Mouse (Mus musculus) liver, embryonic 12.5 days (tissue): Measurements from ENCODE around the gene 9230112D13Rik. TPM values are rescaled to one million over a fixed set of nuclear protein-coding genes. Genes with fewer than 3 reads are reported as not detected.

Source experiments
- ATAC-seq: fragments of 200-750 bp; cut with Nextera tagmentation; 2 replicates; pipeline ENCODE4 v1.8.0; 2017; ENCODE audit warnings: moderate number of reproducible peaks, mild to moderate bottlenecking, moderate library complexity
- H3K27ac ChIP-seq: fragments of 300-500 bp; sonication (generic); 2 replicates; pipeline ENCODE4 v1.5.1; 2016; ENCODE audit warnings: mild to moderate bottlenecking
- H3K27me3 ChIP-seq: fragments of 300-500 bp; sonication (generic); replicated peaks from 2 replicates; pipeline ENCODE4 v1.6.1; 2016; ENCODE audit warnings: mild to moderate bottlenecking, moderate library complexity
- H3K36me3 ChIP-seq: fragments of 300-500 bp; sonication (generic); 2 replicates; pipeline ENCODE4 v1.6.1; 2016; ENCODE audit warnings: mild to moderate bottlenecking, moderate library complexity
- H3K4me1 ChIP-seq: fragments of 300-500 bp; sonication (generic); 2 replicates; pipeline ENCODE4 v1.6.1; 2016
- H3K4me2 ChIP-seq: fragments of 300-500 bp; sonication (generic); 2 replicates; pipeline ENCODE4 v1.6.1; 2016; ENCODE audit warnings: mild to moderate bottlenecking, moderate library complexity
- H3K4me3 ChIP-seq: fragments of 300-500 bp; sonication (generic); 2 replicates; pipeline ENCODE4 v1.5.1; 2016; ENCODE audit warnings: mild to moderate bottlenecking, moderate library complexity
- H3K9ac ChIP-seq: fragments of 300-500 bp; sonication (generic); 2 replicates; pipeline ENCODE4 v1.6.1; 2016; ENCODE audit warnings: mild to moderate bottlenecking, moderate library complexity
- H3K9me3 ChIP-seq: fragments of 300-500 bp; sonication (generic); replicated peaks from 2 replicates; pipeline ENCODE4 v1.6.1; 2016; ENCODE audit warnings: mild to moderate bottlenecking, moderate library complexity
- WGBS: fragments of 180-500 bp; shearing (Covaris S2); methylation state at CpG from one replicate; pipeline ENCODE4 v1.1.7; 2016; ENCODE audit not compliant: insufficient replicate concordance; 5-methylcytosine and 5-hydroxymethylcytosine counted together
- polyA plus RNA-seq: library from polyadenylated mRNA; unstranded; fragments of >200 nt; fragmentation: Nextera tagmentation; extraction: Ambion mirVana; gene quantifications from 2 replicates; pipeline ENCODE4 v1.2.1, GENCODE M21; 2016

The 9230112D13Rik gene
- polyA plus RNA-seq, 1 experiment from 2014 or later, result not detected

DNA sequence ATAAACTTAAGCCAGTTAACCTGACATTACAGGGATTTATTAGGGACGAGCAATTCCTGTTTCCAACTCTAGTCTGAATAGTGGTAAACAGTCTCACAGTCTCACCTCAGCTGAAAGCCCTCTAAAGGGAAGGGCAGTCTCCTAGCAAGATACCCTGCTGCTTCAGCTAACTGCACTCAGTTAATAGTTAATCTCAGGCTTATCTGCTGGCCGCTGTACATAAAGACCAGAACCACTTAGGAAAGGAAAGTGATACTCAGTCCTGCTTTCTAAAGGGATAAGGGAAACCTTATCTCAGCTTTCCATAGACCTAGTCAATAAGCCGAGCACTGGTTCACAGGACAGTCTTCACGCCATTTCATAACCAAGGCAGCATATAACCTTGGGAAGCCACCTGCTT lies 13.3 kb upstream of the 9230112D13Rik start:
- no peak overlapping the region for H3K27ac ChIP-seq

DNA sequence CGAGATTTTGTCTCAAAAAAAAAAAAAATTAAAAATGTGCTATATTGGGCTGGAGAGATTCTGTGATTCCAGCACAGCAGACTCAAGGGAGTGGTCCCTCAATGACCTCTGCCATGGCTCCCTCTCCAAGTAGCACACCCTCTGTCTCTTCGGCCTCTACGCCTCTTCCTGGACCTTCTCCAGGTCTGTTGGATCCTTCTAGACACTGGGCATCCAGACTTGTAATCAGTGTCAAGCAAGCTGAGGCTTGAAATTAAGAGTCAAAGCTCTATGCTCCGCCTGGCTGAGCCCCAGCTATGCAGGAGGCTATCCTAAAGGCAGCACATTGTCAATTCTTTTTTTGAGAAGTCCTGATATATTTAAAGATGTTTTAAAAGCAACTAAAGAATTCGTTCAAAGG lies 10.9 kb upstream of the 9230112D13Rik start:
- H3K27ac ChIP-seq, result no peak overlapping the region
- H3K4me2 ChIP-seq, result no peak overlapping the region
- 60% methylated on average over 5 of the region's 5 CpGs for WGBS
- H3K9ac ChIP-seq, result no peak overlapping the region
- no peaks in the 10 kb centered on the region for H3K9me3 ChIP-seq
- ATAC-seq, result no peak
- H3K4me3 ChIP-seq, result no peak overlapping the region
- no peaks in the 10 kb centered on the region for H3K36me3 ChIP-seq
- H3K27me3 ChIP-seq, result peaks cover 8% of the 10 kb centered on the region
- H3K4me1 ChIP-seq, result no peaks in the 10 kb centered on the region

More for the DNA sequence above, 13.3 kb upstream of the 9230112D13Rik start:
- 41% methylated on average over 4 of the region's 4 CpGs for WGBS
- Histone ChIP-seq H3K9ac (no peak overlapping the region), H3K4me2 (0 out of 2 replicates have a peak overlapping the region, but pooled peaks have one; percentile 10), H3K4me1 (peaks cover 3% of the 10 kb centered on the region; the same call in 1 of the 2 replicates), H3K27me3 (peaks cover 12% of the 10 kb centered on the region), H3K4me3 (no peak overlapping the region), H3K36me3 (no peaks in the 10 kb centered on the region), H3K9me3 (no peaks in the 10 kb centered on the region)
- ATAC-seq, result peak; percentile 35; the same call in 1 of the 2 replicates

DNA sequence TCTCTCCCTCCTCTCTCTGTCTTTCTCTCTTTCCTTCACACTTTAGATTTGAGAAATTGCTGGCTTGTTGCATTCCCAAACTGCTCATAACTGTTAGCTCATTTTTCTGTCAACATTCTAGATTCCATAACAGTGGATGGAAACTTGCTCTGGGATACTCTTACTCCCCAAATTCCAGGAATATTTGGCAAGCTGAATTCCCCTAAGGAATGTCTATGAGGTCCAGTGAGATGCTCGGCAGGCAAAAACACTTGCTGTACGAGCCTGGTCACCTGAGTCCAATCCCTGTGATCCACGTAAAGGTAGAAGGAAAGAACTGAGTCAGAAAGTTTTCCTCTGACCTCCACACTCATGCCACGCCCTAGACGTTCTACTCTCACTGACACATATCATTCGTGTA lies 9.9 kb upstream of the 9230112D13Rik start:
- no peak overlapping the region for H3K27ac ChIP-seq
- H3K4me1 ChIP-seq, result no peaks in the 10 kb centered on the region
- no peak overlapping the region for H3K4me3 ChIP-seq
- H3K27me3 ChIP-seq, result peaks cover 13% of the 10 kb centered on the region
- ATAC-seq, result no peak
- H3K9ac ChIP-seq, result no peak overlapping the region
- WGBS, result 63% methylated on average over 6 of the region's 6 CpGs
- no peak overlapping the region for H3K4me2 ChIP-seq
- H3K9me3 ChIP-seq, result no peaks in the 10 kb centered on the region
- H3K36me3 ChIP-seq, result no peaks in the 10 kb centered on the region

DNA sequence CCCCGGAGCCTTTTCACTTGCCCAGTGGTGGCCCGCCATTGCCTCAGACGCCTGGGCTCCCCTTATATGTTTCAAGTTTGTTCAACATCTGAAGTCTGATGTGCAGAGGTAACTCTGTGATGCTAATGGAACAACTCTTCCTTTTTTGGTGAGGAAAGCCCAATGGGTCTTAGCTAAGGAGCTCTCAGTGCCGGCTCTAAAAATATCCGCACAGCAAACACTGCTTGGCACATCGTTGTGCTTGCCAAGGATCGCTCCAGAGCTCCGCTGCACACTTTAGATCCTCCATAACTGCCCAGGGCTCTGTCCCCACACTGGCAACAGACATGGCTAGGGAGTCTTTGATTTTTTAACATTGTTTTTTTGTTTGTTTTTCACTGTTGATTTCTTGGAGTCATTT lies 6.2 kb upstream of the 9230112D13Rik start:
- no peaks in the 10 kb centered on the region for H3K36me3 ChIP-seq
- 68% methylated on average over 8 of the region's 8 CpGs for WGBS

DNA sequence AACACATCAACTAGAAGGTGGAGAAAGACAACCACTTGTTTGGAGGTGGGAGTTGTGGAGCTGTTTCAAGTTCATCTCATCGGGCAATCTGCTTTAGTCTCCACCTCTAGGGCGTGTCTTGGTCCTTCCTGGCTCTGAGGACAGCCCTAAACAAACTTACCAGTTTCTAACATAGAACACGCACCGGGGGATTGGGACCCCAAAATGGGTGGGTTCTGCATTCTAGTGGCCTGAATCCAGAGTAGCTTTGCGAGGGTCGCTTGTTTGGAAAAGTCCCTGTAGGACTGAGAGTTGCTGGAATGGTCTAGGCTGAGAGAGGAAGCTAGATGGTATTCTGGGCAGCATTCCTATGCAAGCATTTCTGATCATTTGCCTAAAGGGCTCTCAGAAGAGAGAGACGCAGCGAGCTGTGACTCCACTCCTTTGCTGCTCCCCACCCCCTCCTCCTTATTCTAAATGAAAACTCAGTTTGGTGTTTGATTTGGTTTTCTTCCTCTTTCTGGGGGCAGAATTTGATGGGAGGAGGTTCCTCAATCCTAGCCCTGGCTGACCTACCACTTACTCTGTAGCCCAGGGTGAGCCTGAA lies 4.5 kb downstream of the 9230112D13Rik start:
- Histone ChIP-seq H3K27ac (no peak overlapping the region), H3K36me3 (no peaks in the 10 kb centered on the region), H3K27me3 (peaks cover 10% of the 10 kb centered on the region), H3K4me3 (no peak overlapping the region), H3K9ac (no peak overlapping the region), H3K9me3 (no peaks in the 10 kb centered on the region), H3K4me2 (no peak overlapping the region), H3K4me1 (no peaks in the 10 kb centered on the region)
- ATAC-seq, result no peak
- 51% methylated on average over 8 of the region's 8 CpGs for WGBS

More for the DNA sequence above, 6.2 kb upstream of the 9230112D13Rik start:
- Histone ChIP-seq H3K9ac (no peak overlapping the region), H3K27me3 (peaks cover 13% of the 10 kb centered on the region), H3K4me3 (no peak overlapping the region), H3K27ac (no peak overlapping the region), H3K4me2 (no peak overlapping the region), H3K4me1 (no peaks in the 10 kb centered on the region), H3K9me3 (no peaks in the 10 kb centered on the region)
- ATAC-seq, result no peak

DNA sequence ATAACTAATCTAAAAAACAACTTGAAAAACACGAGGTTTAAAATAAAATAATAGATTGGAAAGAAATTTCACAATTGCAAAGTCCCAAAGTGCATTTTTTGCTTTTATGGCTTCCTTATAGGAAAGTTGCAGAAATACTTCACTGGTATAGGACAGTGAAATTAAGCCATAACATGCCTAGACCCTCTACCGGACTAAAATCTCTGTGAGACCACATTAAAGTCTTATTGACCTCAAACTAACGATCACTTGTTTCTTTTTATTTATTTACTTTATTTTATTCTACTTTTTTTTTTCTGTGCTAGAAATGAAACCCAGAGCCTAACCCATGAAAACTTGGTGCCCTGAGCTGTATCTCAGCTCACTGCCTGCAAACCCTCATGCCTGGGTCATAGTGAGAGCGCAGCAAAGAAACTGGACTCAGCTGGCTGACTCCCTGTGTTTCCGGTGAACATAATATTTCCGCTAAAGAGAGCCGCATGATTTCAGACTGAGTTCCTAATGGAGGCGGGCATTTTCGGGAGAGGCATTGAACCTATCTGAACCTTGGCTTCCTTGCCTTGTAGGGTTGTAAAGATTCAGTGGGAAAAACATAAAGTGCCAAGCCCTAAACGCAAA lies 5.5 kb downstream of the 9230112D13Rik start:
- no peak overlapping the region for H3K9ac ChIP-seq
- peaks cover 10% of the 10 kb centered on the region for H3K27me3 ChIP-seq
- no peak for ATAC-seq
- H3K9me3 ChIP-seq, result no peaks in the 10 kb centered on the region
- no peak overlapping the region for H3K27ac ChIP-seq
- no peak overlapping the region for H3K4me2 ChIP-seq
- 76% methylated on average over 10 of the region's 10 CpGs for WGBS
- H3K4me3 ChIP-seq, result no peak overlapping the region
- no peaks in the 10 kb centered on the region for H3K4me1 ChIP-seq
- H3K36me3 ChIP-seq, result no peaks in the 10 kb centered on the region

DNA sequence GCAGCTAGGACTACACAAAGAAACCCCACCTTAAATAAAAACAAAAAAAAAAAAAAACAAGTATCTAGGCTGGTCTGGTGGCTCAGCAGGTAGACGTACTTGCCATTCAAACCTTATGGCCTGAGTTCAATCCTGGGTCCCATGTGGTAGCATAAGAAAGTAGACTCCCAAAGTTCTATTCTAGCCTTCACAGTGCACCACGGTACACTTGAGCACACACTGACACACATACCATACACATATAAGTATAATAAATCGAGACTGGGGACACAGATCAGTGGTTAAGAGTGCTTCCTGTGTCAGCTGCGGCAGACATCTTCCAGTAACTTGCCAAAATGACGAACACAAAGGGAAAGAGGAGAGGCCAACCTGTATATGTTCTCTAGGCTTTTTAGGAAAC lies 6.7 kb downstream of the 9230112D13Rik start:
- no peak for ATAC-seq

DNA sequence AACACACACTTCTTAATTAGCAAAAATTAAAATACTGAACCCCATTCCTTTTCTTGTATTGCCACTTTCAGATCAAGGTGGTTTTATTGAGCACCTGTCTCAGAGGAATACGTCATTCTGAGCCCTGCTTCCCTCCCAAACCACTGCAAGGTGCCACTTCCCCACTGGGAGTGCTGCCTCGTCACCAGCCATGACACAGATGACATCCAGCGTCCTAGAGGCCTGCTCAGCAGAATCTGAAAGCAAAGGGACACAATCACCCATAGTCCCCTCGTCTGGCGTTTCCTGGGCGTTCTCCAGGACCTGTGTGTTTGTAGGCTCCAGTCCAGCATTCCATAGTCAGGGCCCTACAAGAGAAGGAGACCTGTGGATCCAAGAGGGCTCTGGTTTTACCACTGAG lies 8.5 kb downstream of the 9230112D13Rik start:
- no peaks in the 10 kb centered on the region for H3K9me3 ChIP-seq
- H3K4me2 ChIP-seq, result no peak overlapping the region
- no peak overlapping the region for H3K4me3 ChIP-seq
- 39% methylated on average over 6 of the region's 6 CpGs for WGBS
- H3K27ac ChIP-seq, result no peak overlapping the region
- H3K36me3 ChIP-seq, result no peaks in the 10 kb centered on the region
- peaks cover 14% of the 10 kb centered on the region for H3K27me3 ChIP-seq
- H3K9ac ChIP-seq, result no peak overlapping the region
- no peak for ATAC-seq
- H3K4me1 ChIP-seq, result peaks cover 6% of the 10 kb centered on the region

More for the DNA sequence above, 6.7 kb downstream of the 9230112D13Rik start:
- H3K36me3 ChIP-seq, result no peaks in the 10 kb centered on the region
- H3K27ac ChIP-seq, result no peak overlapping the region
- H3K9ac ChIP-seq, result no peak overlapping the region
- H3K4me1 ChIP-seq, result no peaks in the 10 kb centered on the region
- H3K9me3 ChIP-seq, result no peaks in the 10 kb centered on the region
- peaks cover 10% of the 10 kb centered on the region for H3K27me3 ChIP-seq
- H3K4me3 ChIP-seq, result no peak overlapping the region
- WGBS, result 54% methylated on average over 5 of the region's 5 CpGs
- no peak overlapping the region for H3K4me2 ChIP-seq

DNA sequence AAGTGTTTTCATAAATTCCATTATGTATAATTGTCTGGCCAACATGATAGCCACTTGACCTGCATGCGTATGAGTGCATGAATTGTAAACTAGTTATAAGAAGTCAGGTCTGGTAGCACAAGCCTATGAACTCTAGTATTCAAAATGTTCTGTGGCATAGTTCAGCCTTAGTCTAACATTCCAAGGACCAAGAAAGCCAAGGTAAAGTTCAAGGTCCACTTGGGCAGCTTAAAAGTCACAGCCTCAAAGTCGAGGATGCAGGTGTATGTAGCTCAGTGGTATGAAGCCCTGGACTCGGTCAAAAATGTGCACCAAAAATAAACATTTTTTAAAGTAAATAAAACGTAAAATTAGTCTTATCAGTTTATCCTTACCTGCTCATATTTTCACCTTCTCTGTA lies 10.0 kb downstream of the 9230112D13Rik start:
- Histone ChIP-seq H3K27ac (no peak overlapping the region), H3K4me3 (no peak overlapping the region), H3K9ac (no peak overlapping the region), H3K4me2 (no peak overlapping the region), H3K27me3 (peaks cover 10% of the 10 kb centered on the region), H3K4me1 (peaks cover 21% of the 10 kb centered on the region), H3K36me3 (no peaks in the 10 kb centered on the region), H3K9me3 (no peaks in the 10 kb centered on the region)
- 60% methylated on average over 4 of the region's 4 CpGs for WGBS
- ATAC-seq, result no peak

DNA sequence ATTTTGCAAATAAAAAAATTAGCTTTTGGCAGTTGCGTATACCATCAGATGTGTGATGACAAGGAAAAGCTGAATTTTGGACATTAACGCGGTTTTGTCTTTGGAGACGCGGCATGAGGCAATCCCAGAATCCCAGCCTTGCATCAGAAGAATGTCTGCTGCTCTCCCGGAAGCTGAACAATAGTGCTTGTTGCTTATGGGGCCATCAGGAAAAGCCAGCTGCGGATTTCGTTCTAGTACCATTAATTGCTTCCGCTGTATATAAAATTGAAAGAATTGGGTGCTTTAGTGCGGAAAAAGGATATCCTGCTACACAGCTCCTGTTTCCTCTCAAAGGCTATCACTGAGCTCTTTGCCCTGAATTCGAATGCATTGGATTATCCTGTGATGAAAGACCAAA lies 10.7 kb downstream of the 9230112D13Rik start:
- Histone ChIP-seq H3K9ac (no peak overlapping the region), H3K4me3 (no peak overlapping the region), H3K4me1 (peaks cover 26% of the 10 kb centered on the region), H3K9me3 (no peaks in the 10 kb centered on the region), H3K36me3 (no peaks in the 10 kb centered on the region), H3K27ac (no peak overlapping the region), H3K4me2 (no peak overlapping the region), H3K27me3 (peaks cover 10% of the 10 kb centered on the region)
- WGBS, result 53% methylated on average over 11 of the region's 11 CpGs
- no peak for ATAC-seq

DNA sequence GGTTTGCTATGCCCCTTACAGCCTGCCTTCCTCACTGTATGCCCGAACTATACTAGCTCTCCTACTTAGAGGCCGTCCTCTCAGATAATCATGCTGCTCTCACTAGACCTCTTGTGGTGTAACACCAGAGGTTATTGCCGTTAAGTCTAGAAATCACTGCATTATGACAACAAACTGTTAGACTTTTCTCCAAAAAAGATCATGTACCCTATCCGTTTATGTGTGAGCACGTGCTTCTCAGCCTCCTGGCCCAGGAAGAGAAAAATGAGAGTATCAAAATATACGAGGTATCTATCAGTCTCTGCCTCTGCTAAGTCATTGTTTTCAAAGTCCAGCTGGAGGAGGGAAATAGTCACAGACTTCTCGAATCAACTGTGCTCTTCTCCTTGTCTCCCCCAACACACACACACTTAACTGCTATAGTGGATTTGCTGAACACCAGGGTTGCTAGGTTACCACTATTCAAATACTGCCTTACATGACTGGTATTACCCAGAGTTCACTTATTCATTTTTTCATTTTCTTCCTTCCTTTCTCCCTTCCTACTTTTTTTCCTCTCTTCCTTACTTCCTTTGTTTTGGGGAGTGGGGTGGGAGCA lies 13.7 kb downstream of the 9230112D13Rik start:
- Histone ChIP-seq H3K4me2 (peak overlapping the region; percentile 26), H3K27me3 (peaks cover 29% of the 10 kb centered on the region), H3K36me3 (no peaks in the 10 kb centered on the region), H3K4me1 (peaks cover 33% of the 10 kb centered on the region), H3K27ac (no peak overlapping the region), H3K4me3 (no peak overlapping the region), H3K9me3 (no peaks in the 10 kb centered on the region), H3K9ac (peak overlapping the region; percentile 27; the same call in 1 of the 2 replicates)
- 0 out of 2 replicates have a peak, but pooled peaks have one; percentile 35 for ATAC-seq
- 27% methylated on average over 7 of the region's 7 CpGs for WGBS

DNA sequence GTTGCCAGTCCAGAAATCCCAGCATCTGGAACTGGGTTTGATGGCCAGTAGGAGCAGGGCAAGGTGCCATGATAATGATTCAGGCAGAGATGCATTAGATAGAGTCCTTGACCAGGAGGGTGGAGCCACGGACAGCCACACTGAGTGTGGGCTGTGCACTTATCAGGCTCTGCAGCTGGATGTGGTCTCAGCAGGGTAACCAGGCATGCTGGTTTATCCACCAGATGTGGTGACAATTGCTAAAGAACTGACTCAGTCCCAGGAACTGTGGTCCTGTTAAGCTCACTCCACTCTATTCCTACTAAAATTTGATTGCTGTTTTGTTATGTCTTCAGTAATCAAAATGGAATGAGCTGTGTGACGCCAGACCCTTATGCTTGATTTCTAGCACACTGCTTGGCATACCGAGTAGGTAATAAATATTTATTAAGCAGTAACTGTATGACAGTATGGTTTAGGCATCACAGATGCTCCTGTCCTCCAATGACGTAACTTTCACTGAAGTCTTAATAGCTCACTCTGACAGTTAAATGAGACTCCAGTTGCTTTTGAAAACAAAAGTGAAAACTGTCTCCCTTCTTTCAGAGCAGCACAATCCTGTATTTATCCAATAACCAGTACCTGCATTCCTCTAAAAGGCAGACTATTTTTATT lies 14.3 kb downstream of the 9230112D13Rik start:
- WGBS, result 26% methylated on average over 4 of the region's 4 CpGs
- Histone ChIP-seq H3K27ac (no peak overlapping the region), H3K27me3 (peaks cover 34% of the 10 kb centered on the region), H3K4me2 (peak overlapping the region; percentile 26), H3K36me3 (no peaks in the 10 kb centered on the region), H3K4me3 (no peak overlapping the region), H3K9ac (peak overlapping the region; percentile 27; the same call in 1 of the 2 replicates), H3K4me1 (peaks cover 34% of the 10 kb centered on the region), H3K9me3 (no peaks in the 10 kb centered on the region)
- ATAC-seq, result peak; percentile 89
